Mouse (Mus musculus) megakaryocyte, adult 5-6 weeks (primary cell): ENCODE measurements around the gene Hnrnpul1. TPM values are rescaled to one million over a fixed set of nuclear protein-coding genes. Genes with fewer than 3 reads are reported as not detected.

Experiments
- ATAC-seq: 2 replicates; pipeline ENCODE4 v1.8.0; 2016; ENCODE audit warnings: mild to moderate bottlenecking, inconsistent platforms; ENCODE audit not compliant: poor library complexity, severe bottlenecking
- total RNA-seq, 2 experiments: library from RNA; stranded (forward) in 1 of 2; stranded (reverse) in 1 of 2; fragments of 153-499, 151-499 nt in 1 of 2; fragments of 221-1000, 200-1000 nt in 1 of 2; gene quantifications; 2 replicates each; pipeline versions ENCODE4 v1.2.3 to v1.2.4; 2015 to 2017

The Hnrnpul1 gene
- total RNA-seq, 2 experiments from 2014 or later, result 121 to 134 TPM

DNA sequence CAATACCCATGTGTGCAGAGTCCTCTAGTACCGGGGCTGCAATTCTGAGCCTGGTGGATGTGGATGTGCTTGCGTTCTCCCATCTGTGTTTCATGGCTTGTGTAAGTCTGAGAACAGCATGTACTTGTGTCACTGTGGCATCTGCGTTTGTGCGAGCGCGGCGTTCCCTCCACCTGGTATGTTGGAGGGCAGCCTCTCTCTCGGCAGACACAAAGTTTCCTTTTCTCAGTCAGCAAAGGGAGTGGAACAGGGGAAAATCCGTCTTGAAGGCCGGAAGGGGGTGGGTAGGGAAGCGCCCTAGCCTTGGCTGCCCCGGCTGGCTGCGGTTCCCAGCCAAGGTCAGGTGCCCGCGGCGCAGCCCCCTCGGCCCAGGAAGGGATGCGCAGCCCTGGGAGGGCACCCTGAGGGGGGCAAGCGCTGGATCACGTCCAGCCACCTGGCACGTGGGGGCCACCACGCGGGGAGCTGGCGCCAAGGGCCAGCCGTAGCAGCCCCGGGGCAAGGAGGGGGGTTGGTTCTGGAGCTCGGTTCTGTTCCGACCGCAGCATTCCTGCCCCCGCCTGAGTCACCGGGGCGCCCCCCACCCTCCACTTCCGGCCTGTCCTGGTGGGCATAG lies 26.9 kb upstream of the Hnrnpul1 start:
- ATAC-seq, result no peak

- no peak for ATAC-seq
These were observed 26.2 kb upstream of the Hnrnpul1 start for GRCm38 (mm10) chr7:25780753-25781152.

- ATAC-seq, result no peak
These were observed 25.5 kb upstream of the Hnrnpul1 start for GRCm38 (mm10) chr7:25780021-25780420.

DNA sequence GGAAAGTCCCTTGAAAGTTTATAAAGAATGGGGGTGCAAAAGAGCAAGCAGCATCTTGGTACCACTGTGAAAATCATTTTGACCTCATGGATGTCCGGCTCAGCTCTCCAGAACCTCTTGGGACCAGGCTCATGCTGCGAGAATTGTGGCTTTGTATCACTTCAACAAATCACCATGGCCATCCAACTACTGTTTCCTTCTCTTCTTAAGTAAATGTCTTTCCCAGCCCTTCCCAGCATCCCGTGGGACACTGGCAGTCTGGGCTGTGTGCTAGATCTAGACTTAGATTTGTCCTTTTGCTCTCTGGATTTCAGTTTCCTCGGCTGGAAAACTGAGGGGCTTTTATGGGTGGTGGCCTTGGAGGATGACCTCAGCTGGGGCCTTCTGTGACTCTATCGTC lies 13.7 kb upstream of the Hnrnpul1 start:
- ATAC-seq, result no peak

- no peak for ATAC-seq
These were observed 11.6 kb upstream of the Hnrnpul1 start for GRCm38 (mm10) chr7:25766108-25766507.

- no peak for ATAC-seq
These were observed 9.7 kb upstream of the Hnrnpul1 start for GRCm38 (mm10) chr7:25764221-25764620.

DNA sequence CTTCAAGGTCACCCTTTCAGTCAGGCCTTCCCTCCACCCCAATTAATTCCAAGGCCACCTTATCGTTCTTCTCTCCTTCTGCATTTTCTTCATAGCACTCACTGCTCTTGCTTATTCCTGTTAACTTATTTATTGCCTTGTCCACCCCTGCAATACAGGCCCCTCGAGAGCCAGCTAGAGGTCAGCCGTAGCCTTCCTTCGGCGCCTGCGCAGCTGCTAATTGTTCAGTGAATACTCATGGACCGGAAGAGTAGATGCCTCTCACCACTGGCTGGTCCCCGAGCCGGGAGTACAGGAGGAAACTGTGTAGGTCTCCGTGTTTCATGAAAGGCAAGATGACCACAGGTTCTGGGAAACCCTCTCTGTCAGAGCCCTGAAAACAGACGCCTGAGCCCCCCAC lies 9.1 kb upstream of the Hnrnpul1 start:
- no peak for ATAC-seq

- no peak for ATAC-seq
These were observed 6.8 kb upstream of the Hnrnpul1 start for GRCm38 (mm10) chr7:25761354-25761753.

DNA sequence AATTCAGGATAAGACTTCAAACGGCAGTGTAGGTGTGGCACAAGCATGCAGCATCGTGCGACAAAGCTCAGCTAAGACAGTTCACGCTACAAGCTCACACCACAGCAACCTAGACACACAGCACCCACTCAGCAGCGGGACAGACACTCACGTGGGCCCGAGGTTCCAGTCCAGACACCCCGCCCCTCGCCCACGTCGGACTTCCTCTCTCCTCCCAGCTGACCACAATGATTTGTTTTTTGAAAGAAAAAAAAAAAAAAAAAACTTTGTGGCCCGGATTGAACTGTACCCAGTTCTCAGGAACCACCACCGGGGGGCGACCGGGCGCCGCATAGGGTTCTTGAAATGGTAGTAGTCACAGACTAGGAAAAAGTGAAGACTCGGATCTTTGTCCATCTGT lies 1.5 kb upstream of the Hnrnpul1 start:
- ATAC-seq, result peak; percentile 77

DNA sequence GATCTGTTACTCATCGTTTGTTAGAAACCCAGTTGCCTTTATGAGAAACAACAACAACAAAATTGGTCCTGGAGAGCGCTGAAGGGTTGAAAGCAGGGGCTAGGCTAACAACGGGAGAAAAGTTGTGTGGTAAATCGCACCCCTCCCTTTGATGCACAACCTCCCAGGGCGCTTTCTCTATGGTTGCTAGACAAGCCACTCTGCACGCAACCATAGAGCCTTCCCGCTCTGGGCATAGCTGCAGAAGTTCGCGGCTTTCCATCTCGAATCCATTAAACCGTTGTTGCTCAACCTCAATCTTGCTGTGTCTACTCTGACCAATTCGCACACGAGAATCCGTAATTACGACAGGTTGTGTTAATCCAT lies 894 bp upstream of the Hnrnpul1 start:
- peak; percentile 29 for ATAC-seq

- no peak for ATAC-seq
These were observed 169 bp downstream of the Hnrnpul1 start for GRCm38 (mm10) chr7:25754439-25754737.

- ATAC-seq, result no peak
These were observed 716 bp downstream of the Hnrnpul1 start for GRCm38 (mm10) chr7:25753643-25754438.

GRCm38 (mm10) chr7:25753076-25753475 lies 1.5 kb downstream of the Hnrnpul1 start:
- no peak for ATAC-seq

DNA sequence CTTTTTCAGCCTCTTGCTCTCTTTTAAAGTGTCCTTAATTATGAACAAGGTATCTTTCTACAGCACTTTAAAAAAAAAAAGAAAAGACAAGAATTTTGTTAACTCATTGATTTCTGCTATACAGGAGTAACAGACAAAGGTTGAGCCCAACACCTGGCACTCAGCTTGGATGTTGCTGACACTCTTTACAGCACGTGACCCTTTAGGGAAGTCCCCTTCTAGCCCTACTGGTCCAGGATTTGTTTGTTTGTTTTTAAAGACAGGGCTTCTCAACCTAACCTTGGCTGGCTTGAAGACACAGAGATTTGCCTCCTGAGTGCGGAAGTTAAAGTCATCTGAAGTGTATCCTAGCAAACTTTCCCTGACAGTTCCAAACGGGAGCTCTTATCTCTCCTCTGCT lies 7.7 kb downstream of the Hnrnpul1 start:
- ATAC-seq, result no peak

DNA sequence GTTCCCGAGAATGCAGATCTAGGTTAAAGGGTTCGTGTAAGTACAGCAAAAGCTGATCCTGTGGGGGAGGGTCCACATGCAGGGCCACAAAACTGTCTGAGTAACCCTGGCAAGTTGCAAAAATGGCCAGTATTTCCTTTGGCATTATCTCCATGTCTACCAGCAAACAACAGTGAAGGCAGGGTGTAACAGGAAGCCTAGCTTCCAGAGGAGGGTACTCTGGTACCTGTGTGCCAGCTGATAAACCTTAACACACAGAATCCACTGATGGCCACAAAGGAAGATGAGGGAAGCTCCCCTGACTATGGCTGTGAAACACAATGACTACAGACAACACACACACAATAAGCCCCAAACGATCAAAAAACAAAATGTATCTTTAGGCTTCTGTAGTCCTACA lies 16.3 kb downstream of the Hnrnpul1 start:
- ATAC-seq, result no peak

- 0 out of 2 replicates have a peak, but pooled peaks have one; percentile 40 for ATAC-seq
These were observed 17.6 kb downstream of the Hnrnpul1 start for GRCm38 (mm10) chr7:25736920-25737319.

GRCm38 (mm10) chr7:25734991-25735390 lies 19.6 kb downstream of the Hnrnpul1 start:
- ATAC-seq, result no peak

GRCm38 (mm10) chr7:25731294-25732055 lies 23.1 kb downstream of the Hnrnpul1 start:
- ATAC-seq, result no peak

DNA sequence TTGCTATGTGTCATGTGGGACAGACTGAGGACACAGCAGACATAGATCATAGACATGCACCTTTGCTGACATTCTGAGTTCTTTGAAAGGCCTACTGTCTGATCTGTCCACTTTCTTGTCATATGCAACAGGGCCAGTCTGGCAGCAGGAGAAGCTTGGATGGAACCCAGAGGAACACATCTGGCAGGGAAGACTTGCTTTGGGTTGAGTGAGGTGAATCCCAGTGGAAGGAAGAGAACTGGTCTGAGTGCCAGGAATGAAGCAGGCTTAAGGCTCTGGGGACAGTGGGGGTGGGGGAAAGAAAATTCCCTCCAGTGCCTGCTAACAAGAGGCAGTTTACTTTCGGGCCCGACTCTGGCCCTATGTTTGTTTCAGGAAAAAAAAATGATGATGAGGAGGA lies 24.7 kb downstream of the Hnrnpul1 start:
- no peak for ATAC-seq

DNA sequence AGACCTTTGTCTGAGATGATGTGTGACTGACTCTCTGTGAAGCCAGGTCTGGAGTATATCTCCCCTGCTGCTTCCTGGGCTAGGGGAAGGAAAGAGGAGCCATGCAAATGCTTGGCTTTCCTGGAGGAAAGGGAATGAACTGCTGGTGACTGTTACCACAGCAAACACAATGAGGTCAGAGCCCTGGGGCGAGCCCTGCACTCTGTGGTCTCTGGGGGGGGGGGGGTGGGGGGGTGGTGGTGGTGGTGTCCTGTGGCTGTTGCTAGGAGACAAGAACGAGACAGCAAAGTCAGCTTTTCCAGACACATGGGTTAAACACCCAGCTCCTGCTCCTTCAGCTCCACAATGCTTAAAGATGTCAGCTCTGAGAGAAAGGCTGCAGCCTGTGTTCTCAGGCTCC lies 25.2 kb downstream of the Hnrnpul1 start:
- no peak for ATAC-seq

DNA sequence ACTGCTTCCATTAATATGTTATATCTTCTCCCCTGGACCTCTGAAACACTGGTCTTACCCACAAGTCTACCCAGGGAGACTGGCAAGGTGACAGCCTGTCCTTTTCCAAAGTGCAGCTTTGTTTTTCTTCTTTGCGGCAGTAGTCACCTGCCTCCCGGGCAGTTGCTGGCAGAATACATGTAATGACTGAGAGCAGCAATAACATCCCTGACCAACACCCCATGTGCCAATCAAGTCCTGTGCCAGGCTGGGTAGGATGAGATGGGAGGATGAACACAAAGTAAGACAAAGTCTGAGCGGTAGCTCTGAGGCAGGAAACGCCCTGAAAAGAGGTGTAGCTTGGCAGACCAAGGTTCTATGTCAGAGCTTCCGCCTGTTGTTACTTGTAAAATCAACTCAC lies 26.8 kb downstream of the Hnrnpul1 start:
- ATAC-seq, result no peak

DNA sequence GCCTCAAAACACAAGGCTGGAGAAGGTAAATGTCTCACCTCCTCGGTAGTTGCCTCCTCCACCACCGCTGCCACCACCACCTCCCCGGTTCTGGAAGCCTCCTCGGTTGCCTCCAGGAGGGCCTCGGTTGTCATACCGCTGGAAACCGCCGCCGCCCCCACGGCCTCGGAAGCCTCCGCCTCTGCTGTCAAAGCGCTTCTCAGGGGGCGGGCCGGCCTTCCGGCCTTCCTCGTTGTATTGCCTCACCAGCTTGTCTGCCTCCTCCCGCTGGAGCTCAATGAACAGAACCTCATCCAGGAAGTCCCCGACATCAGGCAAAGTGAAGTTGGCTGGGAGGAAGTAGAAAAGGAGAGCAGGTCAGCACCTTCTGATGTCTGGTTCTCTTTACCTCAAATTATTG lies 28.7 kb downstream of the Hnrnpul1 start:
- no peak for ATAC-seq
